Mouse (Mus musculus) cerebral cortex, adult 2 months (tissue): Measurements from ENCODE around the gene Galnt18.

Source experiments
- WGBS: fragments of 180-500 bp; shearing (Covaris S2); methylation state at CpG from one replicate; pipeline ENCODE4 v1.1.7; 2018; 5-methylcytosine and 5-hydroxymethylcytosine counted together

Galnt18 gene

DNA sequence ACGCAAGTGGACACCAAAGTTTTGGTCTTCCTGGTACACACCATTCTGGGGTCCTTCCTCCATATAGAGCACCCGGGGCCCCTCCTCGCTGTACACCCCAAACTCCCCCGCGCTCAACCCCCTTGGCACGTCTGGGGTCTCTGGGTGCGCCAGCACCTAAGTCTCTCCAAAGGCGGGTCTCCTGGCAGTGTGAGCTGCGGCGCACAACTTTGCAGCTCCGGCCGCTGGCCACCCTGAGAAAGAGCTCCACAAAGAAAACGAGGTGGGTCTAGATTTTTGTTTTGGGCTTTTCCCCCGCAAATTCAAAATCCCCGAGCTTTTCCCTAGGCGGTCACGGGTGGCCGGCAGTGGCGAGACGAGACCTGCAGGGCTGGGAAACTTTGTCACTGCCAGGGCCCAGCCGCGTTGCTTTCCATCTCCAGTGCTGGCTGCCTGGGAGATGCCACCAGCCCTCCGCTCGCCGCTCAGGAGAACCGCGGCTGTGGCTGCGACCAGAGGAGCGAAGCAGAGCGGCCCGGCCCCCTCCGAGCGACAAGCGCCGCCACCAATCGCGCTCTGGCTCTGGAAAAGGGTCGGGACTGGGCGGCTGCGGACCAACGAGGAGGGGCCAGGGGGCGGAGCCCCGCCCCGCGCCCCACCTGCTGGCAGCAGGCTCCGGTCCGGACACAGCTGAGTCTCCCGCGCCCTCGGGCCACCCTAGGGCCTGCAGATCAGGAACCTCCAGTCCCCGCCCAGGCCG lies at the start of gene Galnt18:
Galnt18 (minus strand) TSS at position 474 of the 739 bp plus-strand sequence.
- WGBS = under 1% methylated on average over 52 of the region's 52 CpGs

- WGBS = 98% methylated on average over 1 of the region's 1 CpGs
Observed at GRCm38 (mm10) chr7:111827337-111827736, 47.6 kb upstream of the Galnt18 start.

GRCm38 (mm10) chr7:111813093-111813492 lies 33.3 kb upstream of the Galnt18 start:
- WGBS = 37% methylated on average over 1 of the region's 1 CpGs

- WGBS = 76% methylated on average over 2 of the region's 2 CpGs
Observed at GRCm38 (mm10) chr7:111811036-111811435, 31.3 kb upstream of the Galnt18 start.

DNA sequence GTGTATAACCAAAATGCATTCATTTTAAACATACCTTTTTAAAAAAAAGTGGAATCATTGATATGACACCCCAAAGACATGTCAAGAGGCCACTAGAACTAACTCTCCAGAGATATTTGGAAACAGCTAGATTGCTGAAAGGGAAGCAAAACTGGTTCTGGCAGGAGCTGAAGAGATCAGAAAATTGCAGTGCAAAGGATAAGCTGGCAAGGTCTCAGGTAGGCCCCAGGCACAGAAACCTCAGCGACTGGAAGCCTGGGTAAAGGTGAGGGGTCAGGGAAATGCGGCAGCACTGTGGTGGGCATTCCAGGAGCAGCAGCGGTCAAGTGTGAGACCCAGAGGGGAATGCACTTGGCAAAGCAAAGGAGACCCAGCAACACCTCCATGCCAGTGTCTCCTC lies 30.0 kb upstream of the Galnt18 start:
- WGBS = 91% methylated on average over 3 of the region's 3 CpGs

- 100% methylated on average over 1 of the region's 1 CpGs for WGBS
Observed at GRCm38 (mm10) chr7:111806083-111806482, 26.3 kb upstream of the Galnt18 start.

DNA sequence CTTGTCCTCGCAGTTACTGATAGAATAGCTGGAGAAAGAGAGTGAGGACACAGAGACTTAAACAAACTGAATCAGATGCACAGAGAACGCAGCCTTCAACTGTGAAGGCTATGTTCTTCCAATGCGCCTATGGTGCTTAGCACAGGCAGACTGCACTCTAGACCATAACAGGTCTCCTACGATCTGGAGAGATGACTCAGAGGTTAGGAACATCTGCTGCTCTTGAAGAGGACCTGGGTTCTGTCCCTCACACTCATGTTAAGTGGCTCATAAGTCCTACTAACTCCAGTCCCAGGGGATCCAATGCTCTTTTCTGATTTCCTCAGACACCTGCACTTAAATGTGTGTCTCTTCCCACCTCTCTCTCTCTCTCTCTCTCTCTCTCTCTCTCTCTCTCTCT lies 24.9 kb upstream of the Galnt18 start:
- WGBS = 90% methylated on average over 4 of the region's 4 CpGs

DNA sequence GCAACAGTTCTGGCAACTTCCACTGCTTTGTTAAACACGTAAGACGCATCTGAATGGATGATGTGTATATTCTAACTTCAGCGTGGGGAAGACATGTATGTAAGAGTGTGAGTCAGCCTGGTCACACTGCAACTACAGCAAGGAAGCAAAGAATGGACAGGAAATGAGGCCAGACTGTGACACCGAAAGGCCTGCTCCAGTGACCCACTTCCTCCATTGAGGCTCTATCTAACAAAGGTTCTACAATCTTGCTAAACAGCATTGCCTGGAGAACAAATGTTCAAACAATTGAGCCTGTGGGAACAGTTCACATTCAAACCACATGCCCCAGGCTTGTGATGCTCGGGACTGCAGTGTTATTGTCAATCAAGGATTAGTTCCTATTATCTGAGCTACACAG lies 21.0 kb upstream of the Galnt18 start:
- WGBS = 53% methylated on average over 5 of the region's 5 CpGs

DNA sequence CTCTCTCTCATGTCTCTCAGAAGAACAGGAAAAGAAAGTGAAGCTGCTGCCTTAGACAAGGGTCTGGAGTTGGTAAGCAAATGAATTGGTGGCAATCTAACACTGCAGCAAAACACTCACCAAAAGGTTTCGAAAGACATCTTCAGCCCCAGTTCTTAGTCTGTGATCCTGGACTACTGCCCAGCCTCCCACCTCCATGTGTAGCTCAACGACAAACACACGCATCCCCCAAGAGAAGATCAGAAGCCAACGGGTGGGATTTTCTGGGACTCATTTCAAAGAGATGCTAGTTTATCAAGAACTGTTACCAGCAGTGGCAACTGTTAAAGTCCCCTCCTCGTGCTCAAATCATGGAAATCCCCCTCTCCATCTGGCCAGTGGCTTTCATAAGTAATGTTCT lies 20.3 kb upstream of the Galnt18 start:
- 51% methylated on average over 5 of the region's 5 CpGs for WGBS

DNA sequence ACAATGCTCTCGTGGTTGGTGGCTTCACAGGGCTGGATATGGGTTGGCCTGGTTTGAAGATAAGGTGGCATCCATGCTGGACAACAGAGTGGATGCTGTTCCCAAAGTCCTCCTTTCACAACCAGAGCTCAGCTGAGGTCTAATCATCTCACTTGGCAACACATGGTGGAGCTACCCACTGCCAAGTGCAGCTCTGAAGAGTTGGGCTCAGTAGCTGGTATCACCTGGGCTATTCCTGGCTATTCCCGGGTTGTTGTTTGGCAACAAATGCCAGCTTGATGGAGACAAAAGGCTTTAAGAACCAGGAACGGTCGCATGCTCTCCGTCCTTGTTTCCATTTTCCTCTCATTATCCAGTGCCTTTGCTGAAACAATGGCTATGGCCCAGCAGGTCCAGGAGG lies 19.2 kb upstream of the Galnt18 start:
- 67% methylated on average over 5 of the region's 5 CpGs for WGBS

GRCm38 (mm10) chr7:111797337-111798010 lies 17.7 kb upstream of the Galnt18 start:
- 91% methylated on average over 13 of the region's 13 CpGs for WGBS

GRCm38 (mm10) chr7:111792154-111792553 lies 12.4 kb upstream of the Galnt18 start:
- 84% methylated on average over 3 of the region's 3 CpGs for WGBS

DNA sequence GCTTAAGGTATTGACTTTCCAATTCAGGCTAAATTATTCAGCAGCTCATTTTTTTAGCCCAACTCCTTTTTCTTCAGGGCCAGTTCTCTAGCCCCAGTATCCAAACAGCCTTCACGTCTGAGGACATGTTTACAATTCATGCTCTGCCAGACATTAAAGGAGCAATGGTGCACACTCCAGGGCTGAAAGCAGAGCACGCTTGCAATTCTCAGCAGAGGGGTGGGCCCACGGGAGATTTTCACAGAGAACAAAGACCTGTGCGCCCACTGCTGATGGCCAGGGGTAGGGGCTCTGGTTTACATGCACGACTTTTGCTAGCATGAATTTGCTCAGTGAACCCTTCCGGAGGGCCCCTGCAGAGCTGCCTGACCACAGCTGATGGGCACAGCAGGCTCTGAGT lies 11.6 kb upstream of the Galnt18 start:
- WGBS = 78% methylated on average over 6 of the region's 6 CpGs

GRCm38 (mm10) chr7:111787921-111788320 lies 8.1 kb upstream of the Galnt18 start:
- WGBS = 85% methylated on average over 2 of the region's 2 CpGs

DNA sequence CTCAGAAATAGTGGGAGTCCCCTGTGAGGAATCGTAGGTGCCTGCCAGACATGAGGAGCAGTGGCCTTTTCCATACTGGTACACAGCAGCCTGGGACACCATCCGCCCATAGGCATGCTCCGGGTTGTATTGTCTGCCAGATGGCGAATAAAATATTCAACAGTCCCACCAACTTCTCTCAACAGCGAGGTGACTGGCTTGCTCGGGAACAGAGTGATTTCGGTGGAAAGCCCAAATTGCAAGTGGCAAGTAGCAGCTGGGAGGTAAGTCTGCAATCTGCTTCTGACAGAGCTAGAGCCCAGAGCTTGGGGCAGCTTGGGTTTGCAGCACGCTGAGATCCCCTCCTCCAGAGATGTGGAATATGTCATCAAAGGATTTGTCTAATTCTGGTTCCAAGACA lies 5.7 kb upstream of the Galnt18 start:
- WGBS = 51% methylated on average over 8 of the region's 8 CpGs

GRCm38 (mm10) chr7:111782126-111782525 lies 2.3 kb upstream of the Galnt18 start:
- WGBS = 52% methylated on average over 5 of the region's 5 CpGs

DNA sequence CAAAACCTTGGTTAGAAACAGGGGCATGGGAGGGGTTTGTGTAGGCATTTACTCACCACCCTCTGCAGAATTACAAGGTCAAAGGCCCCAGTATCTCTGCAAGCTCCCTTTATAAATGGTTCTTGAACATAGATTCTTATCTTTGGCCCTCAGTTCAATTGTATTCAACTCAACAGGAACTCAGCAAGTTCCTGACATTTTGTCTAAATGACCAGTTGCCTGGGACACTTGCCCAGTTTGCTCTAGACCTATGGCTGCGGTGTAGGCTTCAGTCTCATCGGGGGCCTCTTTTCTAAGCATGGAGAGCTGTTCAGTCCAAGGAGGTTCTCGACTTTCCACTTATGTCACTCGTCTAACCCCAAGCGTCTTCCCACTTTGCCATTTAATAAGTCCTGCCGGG lies 1.5 kb upstream of the Galnt18 start:
- 82% methylated on average over 6 of the region's 6 CpGs for WGBS

- 5% methylated on average over 27 of the region's 27 CpGs for WGBS
Observed at GRCm38 (mm10) chr7:111778789-111779503, 831 bp downstream of the Galnt18 start.

DNA sequence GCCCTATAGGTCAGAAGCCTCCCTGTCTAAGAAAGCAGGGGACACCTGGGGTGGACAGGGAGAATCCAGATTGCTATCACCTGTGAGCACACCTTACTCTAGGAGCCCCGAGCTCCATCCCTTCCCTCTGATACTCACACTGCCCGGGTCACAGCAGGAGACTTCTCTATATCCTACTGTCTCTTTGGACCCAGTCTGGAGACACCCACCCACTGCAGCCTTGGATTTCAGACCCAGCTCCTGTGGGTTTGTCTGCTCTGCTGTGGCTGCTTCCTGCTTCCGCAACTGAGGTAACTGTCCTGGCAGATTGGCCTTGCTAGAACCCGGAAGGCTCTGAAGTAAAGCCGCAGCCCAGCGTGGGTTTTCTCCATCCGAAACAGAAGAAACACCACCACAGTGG lies 1.6 kb downstream of the Galnt18 start:
- 43% methylated on average over 7 of the region's 7 CpGs for WGBS

DNA sequence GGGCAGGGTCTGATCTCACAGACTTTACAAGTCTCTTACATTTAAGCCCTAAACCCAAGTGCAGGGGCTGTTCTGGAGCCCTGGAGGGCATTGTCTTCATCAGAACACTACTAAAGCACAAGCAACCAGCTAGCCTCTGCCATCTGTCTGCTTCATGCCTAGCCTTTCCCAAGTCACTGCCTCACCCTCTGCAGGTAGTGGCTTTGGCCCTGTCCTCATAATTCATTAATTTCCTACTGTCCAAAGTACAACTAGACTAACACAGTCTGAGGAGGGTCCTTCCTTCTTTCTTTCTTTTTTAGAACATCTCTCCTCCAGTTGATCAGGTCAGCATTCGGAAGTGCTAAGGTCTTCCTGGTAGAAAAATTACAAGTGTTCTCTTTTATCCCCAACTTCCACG lies 2.6 kb downstream of the Galnt18 start:
- 64% methylated on average over 2 of the region's 2 CpGs for WGBS

GRCm38 (mm10) chr7:111776160-111776559 lies 3.6 kb downstream of the Galnt18 start:
- 49% methylated on average over 7 of the region's 7 CpGs for WGBS

DNA sequence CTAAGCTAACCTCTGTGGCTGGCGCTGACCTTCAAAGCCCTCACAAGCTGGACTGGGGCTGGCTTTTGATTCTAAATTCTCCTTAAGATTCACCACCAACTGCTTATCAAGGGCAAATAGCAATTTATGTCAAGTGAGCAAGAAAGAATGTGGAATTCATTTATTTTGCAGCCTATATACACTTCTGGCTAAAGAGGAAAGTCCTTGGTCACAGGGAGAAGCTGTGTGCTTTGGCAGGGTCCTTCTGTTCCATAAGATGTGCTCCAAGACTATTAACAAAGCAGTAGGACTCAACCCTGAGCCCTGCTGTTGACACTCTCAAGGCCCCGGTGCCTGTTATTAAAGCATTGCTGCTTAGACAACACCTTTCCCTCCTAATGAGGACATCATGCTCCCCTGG lies 7.4 kb downstream of the Galnt18 start:
- 76% methylated on average over 2 of the region's 2 CpGs for WGBS
